Mouse (Mus musculus): ENCODE data around the gene Olfr309.

- no peak for TF ChIP-seq CTCF (IDR thresholded peaks at IDR 0.05; ENCODE audit: control insufficient read depth, insufficient read depth, insufficient replicate concordance, low read depth, low read length)
- TF ChIP-seq POLR2A (IDR thresholded peaks at IDR 0.05; ENCODE audit: control insufficient read depth, low read depth, low read length) = no peak
These were observed 30.7 kb upstream of the Olfr309 start for GRCm38 (mm10) chr7:86344253-86344652.
